Mouse (Mus musculus) lung, embryonic 15.5 days (tissue): ENCODE measurements around the gene Lrp2. TPM values are rescaled to one million over a fixed set of nuclear protein-coding genes. Genes with fewer than 3 reads are reported as not detected.

Experiments used
- ATAC-seq: fragments of 200-750 bp; cut with Nextera tagmentation; 2 replicates; pipeline ENCODE4 v1.8.0; 2017; ENCODE audit warnings: moderate number of reproducible peaks, borderline replicate concordance; ENCODE audit not compliant: low FRiP score, low TSS enrichment; ENCODE audit errors: extremely low read depth
- H3K27ac ChIP-seq: fragments of 300-500 bp; sonication (generic); 2 replicates; pipeline ENCODE4 v1.5.1; 2015; ENCODE audit warnings: moderate library complexity, mild to moderate bottlenecking, inconsistent platforms
- H3K27me3 ChIP-seq: fragments of 300-500 bp; sonication (generic); 2 replicates; pipeline ENCODE4 v1.6.1; 2015; ENCODE audit warnings: inconsistent platforms
- H3K36me3 ChIP-seq: fragments of 300-500 bp; sonication (generic); 2 replicates; pipeline ENCODE4 v1.6.1; 2015; ENCODE audit warnings: inconsistent platforms
- H3K4me1 ChIP-seq: fragments of 300-500 bp; sonication (generic); 2 replicates; pipeline ENCODE4 v1.6.1; 2015; ENCODE audit warnings: inconsistent platforms
- H3K4me2 ChIP-seq: fragments of 300-500 bp; sonication (generic); 2 replicates; pipeline ENCODE4 v1.6.1; 2015; ENCODE audit warnings: inconsistent platforms, mild to moderate bottlenecking, moderate library complexity
- H3K4me3 ChIP-seq: fragments of 300-500 bp; sonication (generic); 2 replicates; pipeline ENCODE4 v1.5.1; 2015; ENCODE audit warnings: mild to moderate bottlenecking, inconsistent platforms
- H3K9ac ChIP-seq: fragments of 300-500 bp; sonication (generic); 2 replicates; pipeline ENCODE4 v1.6.1; 2015; ENCODE audit warnings: inconsistent platforms
- H3K9me3 ChIP-seq: fragments of 300-500 bp; sonication (generic); 2 replicates; pipeline ENCODE4 v1.6.1; 2016; ENCODE audit warnings: inconsistent platforms
- WGBS: fragments of 180-500 bp; shearing (Covaris S2); methylation state at CpG from one replicate; pipeline ENCODE4 v1.1.7; 2015; 5-methylcytosine and 5-hydroxymethylcytosine counted together
- polyA plus RNA-seq: library from polyadenylated mRNA; unstranded; fragments of >200 nt; fragmentation: Nextera tagmentation; extraction: Ambion mirVana; gene quantifications from 2 replicates; pipeline ENCODE4 v1.2.1, GENCODE M21; 2015

Gene Lrp2
- polyA plus RNA-seq, 1 experiment from 2014 or later: 0.87 TPM

DNA sequence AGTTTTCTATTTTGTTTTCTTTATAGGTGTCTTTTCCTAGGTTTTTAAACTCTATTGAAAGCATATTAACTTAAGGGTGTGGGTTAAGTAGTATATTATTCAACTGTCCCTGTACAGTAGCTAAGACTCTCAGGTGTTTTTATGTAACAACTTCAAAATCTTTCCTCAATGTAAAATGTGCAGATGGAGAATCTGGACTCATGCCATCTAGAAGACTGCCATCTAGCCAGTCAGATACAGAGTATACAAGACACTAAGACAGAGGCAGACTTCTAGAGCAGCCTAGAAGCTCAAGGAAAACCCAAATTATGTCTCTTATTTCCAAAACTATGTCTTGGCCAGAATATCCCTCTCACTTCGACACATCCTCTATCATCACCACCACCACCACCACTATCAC, 159.8 kb downstream of the Lrp2 start:
- Histone ChIP-seq H3K9ac (no peak overlapping the region), H3K4me3 (no peak overlapping the region), H3K4me1 (no peaks in the 10 kb centered on the region), H3K4me2 (no peak overlapping the region), H3K9me3 (no peaks in the 10 kb centered on the region), H3K27ac (no peak overlapping the region), H3K27me3 (no peaks in the 10 kb centered on the region), H3K36me3 (no peaks in the 10 kb centered on the region)
- WGBS: 71% methylated on average over 1 of the region's 1 CpGs
- ATAC-seq: no peak

DNA sequence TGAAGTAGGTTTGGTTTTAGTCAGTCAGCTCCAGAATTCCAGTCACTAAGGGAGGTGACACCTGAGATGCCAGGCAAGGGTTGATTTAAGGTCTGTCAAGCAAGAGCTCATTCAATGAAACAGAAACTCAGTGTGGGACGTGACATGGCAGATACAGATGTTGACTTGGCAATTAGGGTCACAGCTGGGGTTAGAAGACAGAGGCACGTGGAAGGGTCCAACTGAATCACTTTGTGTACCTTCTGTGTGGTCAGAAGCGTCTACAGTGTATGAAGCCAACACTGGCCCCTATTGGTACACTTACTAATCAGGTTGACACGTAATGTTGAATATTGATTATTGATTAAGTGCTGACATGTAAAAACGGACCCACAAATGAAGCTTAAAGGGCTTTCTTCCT, 161.0 kb downstream of the Lrp2 start:
- no peaks in the 10 kb centered on the region for H3K27me3 ChIP-seq
- WGBS: 34% methylated on average over 5 of the region's 5 CpGs
- no peaks in the 10 kb centered on the region for H3K36me3 ChIP-seq
- ATAC-seq: no peak
- H3K4me3 ChIP-seq: no peak overlapping the region
- H3K9me3 ChIP-seq: no peaks in the 10 kb centered on the region
- no peak overlapping the region for H3K27ac ChIP-seq
- no peak overlapping the region for H3K4me2 ChIP-seq
- no peaks in the 10 kb centered on the region for H3K4me1 ChIP-seq
- H3K9ac ChIP-seq: no peak overlapping the region

DNA sequence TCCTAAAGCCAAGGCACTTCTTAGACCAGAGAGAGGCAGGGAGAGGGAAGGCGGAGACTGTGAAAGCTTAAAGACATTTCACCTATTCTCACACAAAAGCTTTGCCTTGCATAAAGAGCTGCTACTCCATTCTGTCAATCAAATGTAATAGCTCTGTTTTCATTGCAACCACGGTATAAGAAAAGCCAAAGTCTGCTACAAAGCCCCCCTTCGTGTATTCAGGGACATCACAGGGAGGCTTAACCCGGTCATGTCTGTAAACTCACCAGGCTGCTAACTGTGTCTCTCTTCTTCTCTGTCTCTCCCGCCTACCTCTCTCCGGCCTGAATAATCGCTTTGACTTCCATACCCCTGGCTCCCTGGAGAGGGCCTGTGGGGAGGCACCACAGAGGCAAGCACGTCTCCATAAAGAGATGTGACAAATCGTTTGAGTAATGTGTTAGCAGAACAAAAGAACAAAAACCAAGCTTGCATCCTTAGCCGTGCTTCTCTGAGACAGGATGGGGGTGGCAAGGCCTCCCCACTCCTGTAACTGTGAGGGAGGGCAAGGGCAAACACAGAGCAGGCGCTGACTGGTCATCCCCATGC, 167.5 kb downstream of the Lrp2 start:
- WGBS: 23% methylated on average over 11 of the region's 11 CpGs
- Histone ChIP-seq H3K9me3 (no peaks in the 10 kb centered on the region), H3K36me3 (no peaks in the 10 kb centered on the region), H3K4me3 (no peak overlapping the region), H3K9ac (no peak overlapping the region), H3K4me1 (no peaks in the 10 kb centered on the region), H3K27me3 (no peaks in the 10 kb centered on the region), H3K27ac (no peak overlapping the region), H3K4me2 (no peak overlapping the region)
- ATAC-seq: no peak

DNA sequence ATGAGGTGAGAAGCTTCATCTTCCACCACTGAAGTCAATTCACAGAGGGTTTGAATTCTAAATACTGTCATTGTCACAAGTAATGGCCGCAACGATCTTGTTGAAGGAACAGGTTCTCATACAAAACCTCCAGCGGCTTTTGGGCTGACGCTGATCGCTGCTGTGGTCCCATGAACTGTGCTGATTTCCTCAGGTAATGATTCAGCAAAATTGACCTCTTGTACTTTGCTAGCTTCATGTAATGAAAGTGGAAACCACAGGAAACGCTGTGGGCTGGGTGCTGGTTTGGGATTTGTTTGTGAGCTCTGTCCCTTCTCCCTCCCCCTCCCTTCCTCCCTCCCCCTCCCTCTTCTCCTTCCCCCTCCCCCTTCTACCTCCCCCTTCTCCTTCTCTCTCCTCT, 170.8 kb downstream of the Lrp2 start:
- H3K27me3 ChIP-seq: no peaks in the 10 kb centered on the region
- H3K4me2 ChIP-seq: no peak overlapping the region
- WGBS: 81% methylated on average over 6 of the region's 6 CpGs
- H3K9me3 ChIP-seq: no peaks in the 10 kb centered on the region
- no peak overlapping the region for H3K4me3 ChIP-seq
- H3K27ac ChIP-seq: no peak overlapping the region
- H3K9ac ChIP-seq: no peak overlapping the region
- H3K4me1 ChIP-seq: no peaks in the 10 kb centered on the region
- no peaks in the 10 kb centered on the region for H3K36me3 ChIP-seq
- no peak for ATAC-seq

DNA sequence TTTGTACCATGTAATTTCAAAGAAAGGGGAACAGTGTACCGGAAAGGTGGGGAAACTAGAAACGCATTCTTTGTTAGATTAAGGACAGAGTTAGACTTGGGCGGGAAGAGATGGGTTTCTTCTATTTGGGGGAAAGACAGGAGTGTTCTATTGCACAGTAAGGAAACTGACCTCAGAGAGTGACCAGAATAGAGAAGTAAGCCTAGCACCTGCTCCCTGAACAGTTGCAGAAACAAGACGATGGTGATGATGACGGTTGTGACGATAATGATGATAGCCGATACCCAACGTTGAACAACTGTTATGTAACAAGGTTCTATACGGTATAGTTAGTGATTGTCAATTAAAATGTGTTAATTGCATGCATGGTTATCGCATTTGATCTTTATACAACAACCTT, 171.3 kb downstream of the Lrp2 start:
- Histone ChIP-seq H3K36me3 (no peaks in the 10 kb centered on the region), H3K27me3 (no peaks in the 10 kb centered on the region), H3K4me1 (no peaks in the 10 kb centered on the region), H3K9ac (no peak overlapping the region), H3K4me3 (no peak overlapping the region), H3K4me2 (no peak overlapping the region), H3K27ac (no peak overlapping the region), H3K9me3 (no peaks in the 10 kb centered on the region)
- 86% methylated on average over 10 of the region's 10 CpGs for WGBS
- no peak for ATAC-seq

DNA sequence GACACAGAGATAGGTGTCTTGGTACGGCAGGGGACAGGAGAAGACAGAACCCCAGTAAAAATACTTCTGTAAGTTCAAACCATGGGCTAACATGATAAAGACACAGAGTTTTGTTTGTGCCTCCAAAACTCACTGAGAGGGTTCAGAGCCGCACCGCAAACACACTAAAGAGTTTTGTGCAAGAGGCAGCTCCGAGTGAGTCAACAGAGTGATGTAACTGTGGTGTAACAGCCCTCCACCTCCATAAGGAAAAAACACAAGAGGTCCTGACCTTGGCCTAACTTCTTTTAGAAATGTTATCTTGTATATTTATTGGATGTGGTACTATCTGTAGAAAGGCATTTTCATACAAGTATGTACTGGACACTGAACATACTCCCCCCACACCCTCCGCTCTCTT, 180.2 kb downstream of the Lrp2 start:
- Histone ChIP-seq H3K27me3 (no peaks in the 10 kb centered on the region), H3K9ac (no peak overlapping the region), H3K36me3 (no peaks in the 10 kb centered on the region), H3K4me2 (no peak overlapping the region), H3K27ac (no peak overlapping the region), H3K4me1 (no peaks in the 10 kb centered on the region), H3K4me3 (no peak overlapping the region), H3K9me3 (no peaks in the 10 kb centered on the region)
- ATAC-seq: no peak
- WGBS: 72% methylated on average over 5 of the region's 5 CpGs

DNA sequence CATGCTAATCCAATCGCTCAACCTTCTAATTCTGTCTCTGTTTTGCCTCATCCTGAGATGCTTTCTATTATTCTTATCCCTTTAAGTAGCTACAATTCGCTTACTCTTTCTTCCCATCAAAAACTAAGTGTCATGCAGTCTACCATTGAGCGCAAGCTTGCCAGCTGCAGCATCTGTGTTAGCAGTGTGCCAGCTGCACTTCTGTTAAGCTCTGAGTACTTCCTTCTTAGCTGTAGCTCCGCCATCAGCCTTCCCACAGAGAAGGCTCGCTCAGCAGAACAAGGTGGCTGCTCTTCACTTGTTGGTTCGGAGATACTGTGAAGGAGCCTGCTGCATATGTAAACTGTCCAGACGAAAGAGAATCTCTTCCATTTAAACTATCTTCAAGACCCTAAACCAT, 183.6 kb downstream of the Lrp2 start:
- no peak overlapping the region for H3K9ac ChIP-seq
- WGBS: 78% methylated on average over 7 of the region's 7 CpGs
- no peak overlapping the region for H3K4me2 ChIP-seq
- no peak overlapping the region for H3K27ac ChIP-seq
- no peaks in the 10 kb centered on the region for H3K27me3 ChIP-seq
- no peaks in the 10 kb centered on the region for H3K4me1 ChIP-seq
- ATAC-seq: no peak
- no peaks in the 10 kb centered on the region for H3K9me3 ChIP-seq
- no peaks in the 10 kb centered on the region for H3K36me3 ChIP-seq
- no peak overlapping the region for H3K4me3 ChIP-seq

DNA sequence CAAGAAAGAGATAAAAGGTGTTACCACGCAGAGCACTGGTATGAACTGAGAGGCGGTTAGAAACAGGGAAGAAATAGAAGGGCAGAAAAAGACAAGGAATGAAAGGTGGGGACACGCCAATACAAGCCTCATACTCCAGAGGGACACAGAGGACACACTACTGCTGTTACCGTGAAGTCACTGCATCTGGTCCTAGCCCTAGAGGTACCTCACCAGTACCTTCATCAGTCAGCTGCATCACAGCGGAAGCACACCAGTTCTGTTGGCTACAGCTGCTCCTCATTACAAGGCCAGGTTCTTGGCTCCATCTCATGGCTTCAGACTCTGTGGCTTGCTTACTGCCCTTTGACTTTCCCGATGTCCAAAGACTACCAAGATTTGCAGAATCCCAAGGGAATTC, 184.0 kb downstream of the Lrp2 start:
- no peak overlapping the region for H3K27ac ChIP-seq
- H3K4me1 ChIP-seq: no peaks in the 10 kb centered on the region
- WGBS: 74% methylated on average over 6 of the region's 6 CpGs
- no peak for ATAC-seq
- no peak overlapping the region for H3K4me3 ChIP-seq
- H3K4me2 ChIP-seq: no peak overlapping the region
- H3K27me3 ChIP-seq: no peaks in the 10 kb centered on the region
- H3K36me3 ChIP-seq: no peaks in the 10 kb centered on the region
- H3K9me3 ChIP-seq: no peaks in the 10 kb centered on the region
- no peak overlapping the region for H3K9ac ChIP-seq

DNA sequence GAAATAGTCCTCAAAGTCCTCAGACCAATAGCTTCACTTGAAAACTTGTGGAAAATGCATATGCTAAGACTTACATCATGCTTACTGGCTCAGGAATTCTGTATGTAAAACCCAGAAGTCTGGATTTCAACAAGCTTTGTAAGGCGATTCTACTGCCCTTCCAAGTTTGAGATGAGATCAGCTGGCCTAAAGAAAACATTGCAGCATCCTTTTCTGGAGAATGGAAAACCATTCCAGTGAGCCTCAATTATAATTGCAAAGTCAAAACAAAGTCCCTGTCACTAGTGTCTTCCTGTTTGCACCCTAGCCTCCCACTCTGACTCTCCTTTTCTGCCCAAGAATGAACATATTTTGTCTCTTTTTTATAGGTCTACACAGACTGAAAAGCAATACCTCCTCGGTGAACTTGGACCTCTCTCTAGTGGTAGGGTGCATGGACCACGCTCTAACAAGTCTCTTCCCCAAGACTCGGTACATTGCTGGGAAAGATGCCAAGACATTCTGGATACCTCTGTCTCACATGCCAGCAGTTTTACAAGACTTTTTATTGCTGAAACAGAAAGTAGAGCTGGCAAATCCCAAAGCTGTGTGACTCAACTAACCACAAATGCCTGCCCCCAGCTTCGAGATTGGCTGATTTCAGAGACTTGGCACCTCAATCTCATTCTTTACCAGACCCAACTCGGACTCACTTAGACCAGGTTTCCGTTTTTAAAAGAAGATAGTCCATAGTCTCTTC, 184.8 kb downstream of the Lrp2 start:
- Histone ChIP-seq H3K4me3 (no peak overlapping the region), H3K4me1 (no peaks in the 10 kb centered on the region), H3K27ac (no peak overlapping the region), H3K36me3 (no peaks in the 10 kb centered on the region), H3K9ac (no peak overlapping the region), H3K4me2 (no peak overlapping the region), H3K9me3 (no peaks in the 10 kb centered on the region), H3K27me3 (no peaks in the 10 kb centered on the region)
- WGBS: 61% methylated on average over 7 of the region's 7 CpGs
- ATAC-seq: no peak

DNA sequence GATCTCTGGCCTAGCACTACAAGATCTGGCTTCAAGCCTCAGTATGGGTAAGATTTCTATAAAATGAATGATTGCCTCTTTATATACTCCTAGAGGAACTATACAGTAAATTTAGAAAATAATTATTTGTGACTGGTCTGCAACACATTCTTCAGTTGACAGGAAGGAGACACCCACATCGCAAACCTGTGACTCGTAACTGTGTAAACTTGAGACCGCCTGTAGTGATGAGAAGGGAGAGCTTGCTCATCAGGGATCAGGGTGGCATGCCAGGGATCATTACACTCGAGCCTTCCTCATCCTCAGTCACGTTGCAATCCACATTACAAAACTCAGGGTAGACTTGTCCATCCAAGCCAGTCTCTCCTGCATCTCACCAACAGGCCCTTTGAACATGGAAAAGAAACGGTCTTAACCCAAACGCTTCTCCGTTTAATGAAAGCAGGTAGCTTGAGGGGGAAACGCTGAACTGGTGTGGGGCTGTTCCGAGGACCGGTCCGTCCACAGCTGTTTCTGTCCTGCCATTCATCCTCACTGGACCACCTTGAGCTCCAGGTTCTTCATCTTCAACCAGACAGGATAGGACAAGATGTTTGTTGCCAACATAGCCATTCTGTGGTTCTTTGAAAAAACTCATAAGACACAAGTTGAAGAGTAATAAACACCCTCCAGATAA, 189.0 kb downstream of the Lrp2 start:
- no peak overlapping the region for H3K4me2 ChIP-seq
- ATAC-seq: no peak
- H3K4me1 ChIP-seq: no peaks in the 10 kb centered on the region
- no peaks in the 10 kb centered on the region for H3K27me3 ChIP-seq
- WGBS: 79% methylated on average over 12 of the region's 12 CpGs
- H3K36me3 ChIP-seq: no peaks in the 10 kb centered on the region
- no peak overlapping the region for H3K27ac ChIP-seq
- no peak overlapping the region for H3K9ac ChIP-seq
- H3K9me3 ChIP-seq: no peaks in the 10 kb centered on the region
- no peak overlapping the region for H3K4me3 ChIP-seq

DNA sequence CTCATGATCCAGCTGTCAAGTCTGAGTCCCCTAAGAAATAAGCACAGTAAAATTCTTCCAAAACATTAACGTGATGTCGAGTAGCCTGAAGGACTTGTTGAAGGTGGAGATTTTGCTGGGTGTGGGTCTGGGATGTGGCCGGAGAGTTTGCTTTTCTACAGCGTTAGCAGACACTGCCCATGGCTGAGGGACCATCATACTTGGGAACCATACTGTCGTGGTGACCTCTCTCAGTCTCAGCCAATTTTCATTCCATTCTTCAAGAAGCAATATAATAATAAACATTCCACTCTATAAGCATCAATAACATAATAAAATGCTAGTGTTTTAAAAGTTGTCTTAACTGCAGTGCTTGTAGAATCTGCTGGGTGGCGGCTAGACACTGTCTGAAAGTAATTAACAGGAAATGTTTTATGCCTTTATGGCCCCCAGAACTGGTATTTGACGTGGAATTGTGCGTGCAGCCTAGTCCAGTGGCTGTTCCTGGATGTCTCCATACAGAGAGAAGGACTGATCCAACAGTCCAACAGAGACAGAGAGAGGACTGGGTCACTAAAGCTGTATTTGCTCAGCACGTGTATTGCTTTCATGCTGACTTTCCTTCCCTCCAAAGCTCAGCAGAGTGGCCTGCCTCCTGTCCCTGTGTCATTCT, 190.1 kb downstream of the Lrp2 start:
- no peak overlapping the region for H3K9ac ChIP-seq
- no peaks in the 10 kb centered on the region for H3K27me3 ChIP-seq
- no peak overlapping the region for H3K27ac ChIP-seq
- ATAC-seq: no peak
- H3K4me3 ChIP-seq: no peak overlapping the region
- H3K9me3 ChIP-seq: no peaks in the 10 kb centered on the region
- no peak overlapping the region for H3K4me2 ChIP-seq
- no peaks in the 10 kb centered on the region for H3K4me1 ChIP-seq
- 58% methylated on average over 9 of the region's 9 CpGs for WGBS
- no peaks in the 10 kb centered on the region for H3K36me3 ChIP-seq

DNA sequence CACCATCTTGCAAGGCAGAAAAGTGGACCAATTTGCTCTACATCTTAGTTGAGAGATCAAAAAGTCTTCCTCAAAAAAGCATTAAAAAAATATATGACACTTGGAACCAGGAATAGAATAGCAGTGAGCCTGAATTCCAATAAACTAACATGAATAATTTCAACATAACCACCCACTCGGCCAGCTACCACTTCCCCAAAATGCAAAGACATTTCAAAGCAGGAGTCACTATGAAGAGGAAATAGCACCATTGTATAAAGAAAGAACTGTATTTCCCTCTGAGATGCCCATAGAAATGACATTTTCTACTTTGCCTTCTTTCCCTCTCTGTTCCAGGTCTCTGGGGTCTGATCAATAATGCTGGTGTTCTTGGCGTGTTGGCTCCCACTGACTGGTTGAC, 191.9 kb downstream of the Lrp2 start:
- no peaks in the 10 kb centered on the region for H3K4me1 ChIP-seq
- H3K4me2 ChIP-seq: no peak overlapping the region
- no peak overlapping the region for H3K27ac ChIP-seq
- no peak for ATAC-seq
- H3K9me3 ChIP-seq: no peaks in the 10 kb centered on the region
- H3K4me3 ChIP-seq: no peak overlapping the region
- H3K9ac ChIP-seq: no peak overlapping the region
- H3K27me3 ChIP-seq: no peaks in the 10 kb centered on the region
- no peaks in the 10 kb centered on the region for H3K36me3 ChIP-seq
- WGBS: 87% methylated on average over 2 of the region's 2 CpGs
